Mouse (Mus musculus): ENCODE results near the gene Lrrc56. TPM values are rescaled to one million over a fixed set of nuclear protein-coding genes. Genes with fewer than 3 reads are reported as not detected.

The Lrrc56 gene
- polyA plus RNA-seq (2012; fragmentation: generic; extraction: Trizol), result 0.32 TPM
- long read RNA-seq, experiment 1, partial matches to known transcripts, result 0 of 3 reads
- long read RNA-seq, experiment 1, other reads (novel, unspliced or antisense), result 2 of 3 reads
- long read RNA-seq, experiment 2, partial matches to known transcripts, result 1 of 2 reads
- long read RNA-seq, experiment 2, other reads (novel, unspliced or antisense), result 1 of 2 reads

- Histone ChIP-seq H3K36me3 (ENCODE audit: control insufficient read depth, insufficient read depth) (peaks cover 14% of the 10 kb centered on the region), H3K79me3 (ENCODE audit: low read depth) (peaks cover 6% of the 10 kb centered on the region), H3K4me3 (ENCODE audit: insufficient read depth, poor library complexity, severe bottlenecking) (peak within 1 kb of the TSS; percentile 56), H3K79me2 (ENCODE audit: control insufficient read depth, insufficient read depth) (peaks cover 20% of the 10 kb centered on the region), H3K27me3 (ENCODE audit: control insufficient read depth, insufficient read depth, insufficient read length) (no peaks in the 10 kb centered on the region), H3ac (ENCODE audit: control insufficient read depth, insufficient read length, low read depth) (peak within 1 kb of the TSS; percentile 94)
- TF ChIP-seq USF1 (IDR thresholded peaks at IDR 0.05; ENCODE audit: low read depth), result no peak
- TF ChIP-seq CEBPB (IDR thresholded peaks at IDR 0.05; ENCODE audit: low read depth), result no peak
- no peak for TF ChIP-seq CTCF (IDR thresholded peaks at IDR 0.05; ENCODE audit: control insufficient read depth, insufficient read depth, insufficient read length)
- no peak for TF ChIP-seq MAX (IDR thresholded peaks at IDR 0.05)
- no peak for TF ChIP-seq MYOD1 (IDR thresholded peaks at IDR 0.05; ENCODE audit: control insufficient read depth, insufficient read length, low read depth)
Measured at GRCm38 (mm10) chr7:141193948-141194347, at the start of gene Lrrc56, which contains the start of gene Hras. TSS of gene Lrrc56 (plus strand) at chr7:141194157. TSS of gene Hras (minus strand) at chr7:141194005.

GRCm38 (mm10) chr7:141144650-141145049, 49.3 kb upstream of the Lrrc56 start:
- peaks cover 5% of the 10 kb centered on the region for H3K36me3 ChIP-seq (ENCODE audit: control insufficient read depth, insufficient read depth)
- no peak for TF ChIP-seq FOSL1 (IDR thresholded peaks at IDR 0.05; ENCODE audit: insufficient read depth, low read length, poor library complexity, severe bottlenecking)
- no peak for TF ChIP-seq MYOD1 (IDR thresholded peaks at IDR 0.05; ENCODE audit: control insufficient read depth, insufficient read length, low read depth)
- TF ChIP-seq MYOG (IDR thresholded peaks at IDR 0.05; ENCODE audit: control insufficient read depth, extremely low read depth, insufficient read length), result no peak
- no peak for TF ChIP-seq USF1 (IDR thresholded peaks at IDR 0.05; ENCODE audit: low read depth)
- TF ChIP-seq MAX (IDR thresholded peaks at IDR 0.05), result no peak
- no peak for TF ChIP-seq CTCF (IDR thresholded peaks at IDR 0.05; ENCODE audit: control insufficient read depth, insufficient read depth, insufficient read length)
- no peak for TF ChIP-seq CEBPB (IDR thresholded peaks at IDR 0.05; ENCODE audit: low read depth)
- H3K79me2 ChIP-seq (ENCODE audit: control insufficient read depth, insufficient read depth), result no peaks in the 10 kb centered on the region
- no peaks in the 10 kb centered on the region for H3K79me3 ChIP-seq (ENCODE audit: low read depth)
- no peak overlapping the region for H3K4me3 ChIP-seq (ENCODE audit: insufficient read depth, poor library complexity, severe bottlenecking)
- H3K27me3 ChIP-seq (ENCODE audit: control insufficient read depth, insufficient read depth, insufficient read length), result no peaks in the 10 kb centered on the region
- no peak overlapping the region for H3ac ChIP-seq (ENCODE audit: control insufficient read depth, insufficient read length, low read depth)

GRCm38 (mm10) chr7:141145403-141145802, 48.6 kb upstream of the Lrrc56 start:
- TF ChIP-seq USF1 (IDR thresholded peaks at IDR 0.05; ENCODE audit: low read depth) (no peak), CEBPB (IDR thresholded peaks at IDR 0.05; ENCODE audit: low read depth) (no peak), CTCF (IDR thresholded peaks at IDR 0.05; ENCODE audit: control insufficient read depth, insufficient read depth, insufficient read length) (no peak), MYOG (IDR thresholded peaks at IDR 0.05; ENCODE audit: control insufficient read depth, extremely low read depth, insufficient read length) (no peak), FOSL1 (IDR thresholded peaks at IDR 0.05; ENCODE audit: insufficient read depth, low read length, poor library complexity, severe bottlenecking) (no peak), MAX (IDR thresholded peaks at IDR 0.05) (no peak), MYOD1 (IDR thresholded peaks at IDR 0.05; ENCODE audit: control insufficient read depth, insufficient read length, low read depth) (no peak)
- H3K27me3 ChIP-seq (ENCODE audit: control insufficient read depth, insufficient read depth, insufficient read length), result no peaks in the 10 kb centered on the region
- H3K36me3 ChIP-seq (ENCODE audit: control insufficient read depth, insufficient read depth), result peaks cover 5% of the 10 kb centered on the region
- no peak overlapping the region for H3K4me3 ChIP-seq (ENCODE audit: insufficient read depth, poor library complexity, severe bottlenecking)
- no peaks in the 10 kb centered on the region for H3K79me2 ChIP-seq (ENCODE audit: control insufficient read depth, insufficient read depth)
- no peaks in the 10 kb centered on the region for H3K79me3 ChIP-seq (ENCODE audit: low read depth)
- H3ac ChIP-seq (ENCODE audit: control insufficient read depth, insufficient read length, low read depth), result no peak overlapping the region

- TF ChIP-seq MAX (IDR thresholded peaks at IDR 0.05) (no peak), MYOG (IDR thresholded peaks at IDR 0.05; ENCODE audit: control insufficient read depth, extremely low read depth, insufficient read length) (no peak), MYOD1 (IDR thresholded peaks at IDR 0.05; ENCODE audit: control insufficient read depth, insufficient read length, low read depth) (no peak), CTCF (IDR thresholded peaks at IDR 0.05; ENCODE audit: control insufficient read depth, insufficient read depth, insufficient read length) (no peak), FOSL1 (IDR thresholded peaks at IDR 0.05; ENCODE audit: insufficient read depth, low read length, poor library complexity, severe bottlenecking) (no peak), CEBPB (IDR thresholded peaks at IDR 0.05; ENCODE audit: low read depth) (no peak), USF1 (IDR thresholded peaks at IDR 0.05; ENCODE audit: low read depth) (no peak)
- H3K4me3 ChIP-seq (ENCODE audit: insufficient read depth, poor library complexity, severe bottlenecking), result no peak overlapping the region
- H3K27me3 ChIP-seq (ENCODE audit: control insufficient read depth, insufficient read depth, insufficient read length), result no peaks in the 10 kb centered on the region
- H3K79me3 ChIP-seq (ENCODE audit: low read depth), result no peaks in the 10 kb centered on the region
- no peak overlapping the region for H3ac ChIP-seq (ENCODE audit: control insufficient read depth, insufficient read length, low read depth)
- H3K79me2 ChIP-seq (ENCODE audit: control insufficient read depth, insufficient read depth), result no peaks in the 10 kb centered on the region
- peaks cover 5% of the 10 kb centered on the region for H3K36me3 ChIP-seq (ENCODE audit: control insufficient read depth, insufficient read depth)
Measured at GRCm38 (mm10) chr7:141146043-141146595, 47.8 kb upstream of the Lrrc56 start.

- H3K4me3 ChIP-seq (ENCODE audit: insufficient read depth, poor library complexity, severe bottlenecking), result no peak overlapping the region
- H3K27me3 ChIP-seq (ENCODE audit: control insufficient read depth, insufficient read depth, insufficient read length), result no peaks in the 10 kb centered on the region
- no peaks in the 10 kb centered on the region for H3K79me3 ChIP-seq (ENCODE audit: low read depth)
- peaks cover 5% of the 10 kb centered on the region for H3K36me3 ChIP-seq (ENCODE audit: control insufficient read depth, insufficient read depth)
- H3ac ChIP-seq (ENCODE audit: control insufficient read depth, insufficient read length, low read depth), result no peak overlapping the region
- no peak for TF ChIP-seq MAX (IDR thresholded peaks at IDR 0.05)
- TF ChIP-seq CTCF (IDR thresholded peaks at IDR 0.05; ENCODE audit: control insufficient read depth, insufficient read depth, insufficient read length), result no peak
- TF ChIP-seq USF1 (IDR thresholded peaks at IDR 0.05; ENCODE audit: low read depth), result no peak
- TF ChIP-seq CEBPB (IDR thresholded peaks at IDR 0.05; ENCODE audit: low read depth), result no peak
- TF ChIP-seq MYOD1 (IDR thresholded peaks at IDR 0.05; ENCODE audit: control insufficient read depth, insufficient read length, low read depth), result no peak
- TF ChIP-seq MYOG (IDR thresholded peaks at IDR 0.05; ENCODE audit: control insufficient read depth, extremely low read depth, insufficient read length), result no peak
- TF ChIP-seq FOSL1 (IDR thresholded peaks at IDR 0.05; ENCODE audit: insufficient read depth, low read length, poor library complexity, severe bottlenecking), result no peak
- H3K79me2 ChIP-seq (ENCODE audit: control insufficient read depth, insufficient read depth), result no peaks in the 10 kb centered on the region
Measured at GRCm38 (mm10) chr7:141147044-141147443, 46.9 kb upstream of the Lrrc56 start.
